Mouse (Mus musculus) adrenal gland, adult (tissue): Measurements from ENCODE around the gene Nmur1.
A peak's percentile ranks its signal among the peaks of the same experiment; 100 is the strongest.

Source experiments
- DNase-seq, 2 experiments: peaks; one replicate each; pipeline ENCODE4 v3.0.0; 2022 to 2023; ENCODE audit warnings: low spot score in 1 of 2; ENCODE audit not compliant: inconsistent age in 2 of 2

The Nmur1 gene

DNA sequence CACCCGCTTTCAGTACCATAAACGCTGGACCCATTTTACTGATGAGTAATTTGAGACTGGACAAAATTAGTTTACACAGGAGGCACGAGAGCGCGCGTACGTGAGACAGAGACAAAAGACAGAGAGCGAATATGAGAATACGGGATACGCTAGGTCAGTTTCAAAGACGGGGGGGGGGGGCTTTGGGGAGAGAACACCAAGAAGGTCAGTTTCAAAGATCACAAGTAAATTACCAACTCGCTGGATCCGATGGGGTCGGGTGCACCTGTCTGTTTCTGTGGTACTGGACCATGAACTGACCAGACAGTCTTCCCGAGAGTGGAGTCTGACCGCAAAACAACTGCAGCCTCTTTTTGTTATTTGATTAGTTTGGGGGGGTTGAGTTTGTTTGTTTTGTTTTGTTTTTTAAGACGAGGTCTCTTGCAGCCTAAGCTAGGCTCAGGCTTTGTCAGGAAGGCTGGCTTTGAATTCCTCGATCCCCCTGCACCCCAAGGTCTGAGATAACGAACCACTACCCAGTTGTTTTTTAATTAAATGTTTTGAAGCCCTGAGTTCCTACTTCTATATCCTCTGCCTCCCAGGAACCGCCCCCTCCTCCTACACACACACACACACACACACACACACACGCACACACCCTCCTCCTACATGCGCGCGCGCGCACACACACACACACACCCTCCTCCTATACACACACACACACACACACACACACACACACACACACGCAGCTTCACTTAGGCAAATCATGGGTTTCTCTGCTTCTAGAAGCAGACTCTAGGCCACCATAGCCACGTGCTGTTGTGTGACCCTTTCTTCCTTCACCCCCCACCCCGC, 15.1 kb upstream of the Nmur1 start:
- DNase-seq: peak in 1 of 2 experiments; percentile 64

- DNase-seq: peak; percentile 93 to 98
Measured at GRCm38 (mm10) chr1:86440171-86440886, 14.3 kb upstream of the Nmur1 start.

DNA sequence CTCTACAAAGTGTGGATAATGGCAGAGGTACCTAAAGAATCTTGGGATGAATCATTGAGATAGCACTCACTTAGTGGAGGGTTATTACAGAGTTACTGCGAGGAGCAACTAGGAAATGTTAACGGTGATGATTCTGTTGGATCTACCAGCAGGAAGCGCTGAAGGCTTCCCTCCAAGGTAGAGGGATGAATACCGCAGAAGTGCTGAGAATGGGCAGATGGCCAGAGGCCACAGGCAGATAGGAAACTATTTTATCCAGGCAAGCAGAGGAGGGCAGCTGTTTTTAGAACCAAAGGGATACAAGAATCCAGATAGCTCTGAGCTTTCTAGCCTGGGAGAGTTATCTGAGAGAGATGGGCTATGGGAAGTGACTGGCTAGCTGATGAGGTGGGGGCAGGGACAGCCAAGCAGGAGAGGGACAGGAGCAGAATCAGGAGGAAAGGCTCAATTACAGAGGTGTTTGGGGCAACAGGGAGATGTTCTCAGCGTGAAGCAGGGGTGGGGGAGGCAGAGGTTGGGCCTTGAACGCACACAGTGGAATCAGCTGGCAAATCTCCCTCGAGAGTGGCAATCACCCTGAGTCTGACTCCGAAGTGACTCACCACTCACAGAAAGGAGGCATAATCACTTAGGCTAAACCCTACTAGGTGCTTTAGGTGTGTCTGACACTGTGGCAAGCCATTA, 13.6 kb upstream of the Nmur1 start:
- peak; percentile 78 to 91 for DNase-seq

DNA sequence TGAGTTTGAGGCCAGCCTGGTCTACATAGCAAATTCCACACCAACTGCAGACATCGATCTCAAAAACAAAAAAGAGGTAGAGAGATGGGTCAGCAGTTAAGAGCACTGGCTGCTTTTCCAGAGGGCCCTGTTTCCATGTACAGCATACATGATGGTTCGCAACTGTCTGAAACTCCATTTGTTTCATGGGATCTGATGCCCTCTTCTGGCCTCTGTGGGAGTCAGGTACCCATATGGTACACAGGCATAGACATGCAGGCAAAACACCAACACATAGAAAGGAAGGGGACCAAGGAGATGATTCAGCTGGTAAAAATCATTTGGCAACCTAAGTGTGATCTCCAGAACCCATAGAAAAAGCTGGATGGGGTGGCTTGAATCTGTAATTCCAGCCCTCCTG, 12.5 kb upstream of the Nmur1 start:
- DNase-seq: peak; percentile 16 to 59

DNA sequence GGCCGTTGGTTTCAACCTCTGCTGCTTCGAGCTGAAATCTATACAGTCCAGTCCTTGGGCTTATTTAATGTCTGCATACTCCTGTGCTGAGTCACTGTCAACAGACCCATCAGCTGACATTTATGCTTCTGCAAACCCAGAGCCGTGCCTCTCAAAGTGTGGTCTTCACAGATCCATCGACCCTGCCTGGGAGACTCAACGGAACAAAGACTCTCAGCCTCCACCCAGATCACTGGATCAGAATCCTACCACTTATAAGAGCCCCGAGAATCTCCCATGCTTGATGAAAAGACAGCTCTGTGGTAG, 11.9 kb upstream of the Nmur1 start:
- DNase-seq: peak; percentile 24 to 57

- no peak for DNase-seq
Measured at GRCm38 (mm10) chr1:86437219-86438013, 11.4 kb upstream of the Nmur1 start.

DNA sequence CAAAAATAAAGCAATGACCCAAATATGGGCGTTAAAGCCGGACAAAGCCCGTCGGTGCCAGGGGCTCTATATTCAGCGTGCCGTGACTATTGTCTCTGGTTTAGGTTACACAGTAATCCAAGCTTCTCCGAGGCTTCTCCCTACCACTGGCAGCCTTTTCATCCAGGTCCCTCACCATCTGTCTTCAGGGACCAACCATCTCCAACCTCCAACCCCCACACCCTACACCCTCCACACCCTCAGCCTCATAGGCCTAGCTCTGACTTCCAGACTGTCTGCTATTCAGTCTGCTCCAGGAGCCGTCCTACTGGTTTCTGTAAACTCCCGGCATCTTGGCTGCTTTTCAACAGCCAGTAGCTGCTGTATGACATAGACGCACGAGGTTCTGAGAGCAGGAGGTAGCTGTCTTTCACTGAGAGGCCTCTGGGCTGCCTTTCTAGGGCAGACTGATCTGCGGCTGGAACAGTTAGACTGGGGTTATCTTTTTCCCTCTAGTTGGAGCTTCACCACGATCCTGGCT, 9.3 kb upstream of the Nmur1 start:
- peak; percentile 58 to 77 for DNase-seq

- peak; percentile 98 to 99 for DNase-seq
Measured at GRCm38 (mm10) chr1:86434439-86435201, 8.6 kb upstream of the Nmur1 start.

DNA sequence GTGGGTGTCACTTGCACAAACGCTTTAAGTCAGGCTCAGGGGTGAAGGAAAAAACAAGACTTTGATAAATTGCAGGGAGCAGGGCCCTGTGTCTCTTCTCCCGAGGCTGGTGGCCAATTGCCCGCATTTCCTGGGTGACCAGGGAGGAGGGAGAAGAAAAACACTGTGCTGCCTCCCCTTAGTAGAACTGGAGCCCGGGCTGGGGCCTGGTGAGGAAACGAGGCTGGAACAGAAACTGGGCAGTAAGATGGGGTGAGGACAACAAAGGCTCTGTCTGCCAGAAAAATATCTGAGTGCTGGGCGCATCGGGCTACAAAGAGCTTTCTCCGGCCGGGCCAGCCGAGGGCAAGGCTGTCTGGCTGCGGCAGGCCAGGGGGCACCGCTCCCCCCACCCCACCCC, 8.0 kb upstream of the Nmur1 start:
- peak in 1 of 2 experiments; percentile 81 for DNase-seq

DNA sequence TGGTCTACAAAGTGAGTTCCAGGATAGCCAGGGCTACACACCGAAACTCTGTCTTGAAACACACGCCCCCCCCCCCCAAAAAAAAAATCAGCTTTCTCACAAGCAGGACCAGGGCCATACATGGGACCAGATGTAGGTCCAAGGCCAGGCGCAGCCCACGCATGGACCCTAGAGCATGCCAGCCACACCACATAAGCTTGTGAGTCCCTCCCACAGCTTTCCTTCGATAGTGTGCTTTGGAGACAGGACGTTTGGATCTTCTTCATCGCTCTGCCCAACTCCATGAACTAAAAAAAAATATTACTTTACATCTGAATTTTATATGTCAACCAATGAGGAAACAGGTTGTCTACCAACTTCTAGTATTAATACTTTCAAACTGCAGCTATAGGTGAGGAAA, 7.3 kb upstream of the Nmur1 start:
- peak in 1 of 2 experiments; percentile 25 for DNase-seq

- DNase-seq: no peak
Measured at GRCm38 (mm10) chr1:86432778-86433177, 6.8 kb upstream of the Nmur1 start.

- DNase-seq: peak; percentile 68 to 91
Measured at GRCm38 (mm10) chr1:86430056-86430455, 4.0 kb upstream of the Nmur1 start.

GRCm38 (mm10) chr1:86424835-86425547, 1.0 kb downstream of the Nmur1 start:
- DNase-seq: no peak

- DNase-seq: no peak
Measured at GRCm38 (mm10) chr1:86424336-86424735, 1.7 kb downstream of the Nmur1 start.

DNA sequence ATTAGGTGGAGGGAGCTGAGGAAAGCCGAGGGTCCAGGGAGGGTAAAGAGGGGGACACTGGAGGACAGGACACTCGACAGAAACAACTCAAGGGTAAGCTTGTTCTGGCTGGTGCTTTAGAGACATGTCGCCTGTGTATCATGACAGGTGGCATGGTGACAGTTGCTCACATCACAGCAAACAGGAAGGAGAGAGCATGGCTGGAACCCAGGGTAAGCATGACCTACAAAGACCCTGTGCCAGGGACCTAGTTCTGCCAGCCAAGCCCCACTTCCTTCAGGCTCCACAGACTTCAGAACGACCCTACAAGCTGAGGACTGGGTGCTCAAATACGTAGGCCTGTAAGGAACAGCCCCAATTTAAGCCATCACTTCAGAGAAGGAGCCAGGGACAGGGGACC, 2.1 kb downstream of the Nmur1 start:
- no peak for DNase-seq

- peak; percentile 72 to 87 for DNase-seq
Measured at GRCm38 (mm10) chr1:86421007-86421406, 5.0 kb downstream of the Nmur1 start.

DNA sequence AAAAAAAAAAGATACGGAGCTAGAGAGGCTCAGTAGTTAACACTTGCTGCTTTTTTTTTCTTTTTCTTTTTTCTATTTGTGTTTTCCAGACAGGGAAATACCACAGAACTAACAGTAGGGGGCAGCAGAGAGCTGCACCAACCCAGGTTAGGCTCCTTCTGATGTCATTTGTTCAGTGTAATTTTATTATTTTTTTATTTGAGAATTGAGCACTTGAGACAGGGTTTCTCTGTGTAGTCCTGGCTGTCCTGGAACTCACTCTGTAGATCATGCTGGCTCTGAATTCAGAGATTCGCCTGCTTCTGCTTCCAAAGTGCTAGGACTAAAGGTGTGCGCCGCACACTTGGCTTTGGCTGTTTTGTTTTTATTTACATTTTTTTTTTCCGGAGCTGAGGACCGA, 9.7 kb downstream of the Nmur1 start:
- peak in 1 of 2 experiments; percentile 61 for DNase-seq

DNA sequence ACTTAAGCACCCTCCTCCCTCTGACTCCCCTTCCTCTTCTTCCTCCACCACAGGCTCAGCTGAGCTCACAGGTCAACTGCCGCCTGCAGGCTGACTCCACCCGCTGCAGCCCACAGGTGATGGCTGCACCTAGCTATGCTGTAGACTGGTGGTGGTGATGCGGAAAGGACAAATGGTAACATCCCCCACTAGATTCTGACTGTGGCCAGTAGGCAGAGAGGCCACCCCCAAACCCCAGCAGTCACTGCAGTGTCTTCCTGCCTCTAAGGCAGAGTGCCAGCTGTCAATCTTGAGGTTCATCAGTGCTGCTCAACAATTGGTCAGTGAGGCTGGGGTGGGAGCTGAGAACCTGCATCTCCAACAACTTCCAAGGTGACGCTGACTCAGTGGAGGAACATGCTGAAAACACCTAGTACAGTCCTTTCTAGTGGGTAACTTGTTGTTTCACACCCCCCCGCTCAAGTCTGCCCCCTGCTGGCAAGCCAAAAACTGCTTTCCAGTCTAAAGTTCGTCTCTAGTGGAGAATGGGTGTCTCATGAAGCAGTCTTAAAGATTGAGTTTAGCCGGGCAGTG, 10.3 kb downstream of the Nmur1 start:
- peak in 1 of 2 experiments; percentile 72 for DNase-seq

DNA sequence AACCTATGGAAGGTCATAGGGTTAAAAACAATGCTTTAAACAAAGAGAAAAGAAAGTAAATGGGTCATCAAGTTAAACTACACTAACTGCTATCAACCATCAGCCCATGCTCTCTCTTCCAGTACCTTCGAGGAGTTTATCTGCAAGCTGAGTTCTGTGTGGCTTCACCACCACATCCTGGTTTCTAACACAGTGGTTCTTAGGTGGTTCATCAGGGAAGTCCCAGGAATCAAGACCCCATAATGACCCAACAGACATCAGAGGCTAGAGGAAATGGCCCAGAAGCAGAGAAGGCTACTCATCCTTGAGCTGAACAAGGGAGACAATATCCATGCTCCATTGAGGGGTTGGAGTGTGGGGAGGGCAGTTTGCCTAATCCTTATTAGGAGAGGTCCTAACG, 10.9 kb downstream of the Nmur1 start:
- DNase-seq: no peak
